Mouse (Mus musculus) cerebellum, adult 2 months (tissue): ENCODE measurements at regions not wholly inside any gene's neighbourhood (a gene's known extent, or its start where the extent isn't known, plus 50 kb on each side); places are given as distances from the start of the nearest gene placed in this dataset.

ENCODE experiments used
- CTCF ChIP-seq: fragments of 200-500 bp; IDR thresholded peaks from 2 replicates; pipeline ENCODE4 v1.5.1; 2011; ENCODE audit warnings: low read depth, mild to moderate bottlenecking, control low read depth, low read length, moderate library complexity, borderline replicate concordance; ENCODE audit not compliant: insufficient read depth
- POLR2A ChIP-seq: fragments of 200-500 bp; IDR thresholded peaks from 2 replicates; pipeline ENCODE4 v1.6.1; 2011; ENCODE audit warnings: low read length, control low read depth, borderline replicate concordance; ENCODE audit not compliant: insufficient read depth

DNA sequence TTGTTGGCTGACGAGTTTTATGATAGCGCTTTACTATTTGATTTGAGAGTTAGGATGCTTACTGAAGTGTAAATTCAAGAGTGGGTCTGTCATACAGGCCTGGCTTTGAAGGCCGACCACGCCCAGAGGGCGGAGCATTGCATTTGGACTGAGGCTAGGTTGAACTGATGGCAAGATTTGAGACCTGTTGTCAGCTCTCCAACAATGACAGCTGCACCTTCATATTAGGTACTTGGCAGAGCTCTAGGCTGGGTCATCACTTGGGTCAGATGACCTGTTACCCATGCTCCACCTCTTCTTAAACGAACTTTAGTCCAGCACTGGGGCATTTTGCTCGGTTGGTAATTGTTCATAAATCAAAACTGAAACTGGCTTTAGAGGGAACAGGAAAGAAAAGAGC lies 231.1 kb upstream of the Ptbp2 start:
- TF ChIP-seq CTCF: no peak
- TF ChIP-seq POLR2A: no peak
